Mouse (Mus musculus) lung, postnatal 0 days (tissue): ENCODE measurements around the gene Fanci.

Experiments used
- CTCF ChIP-seq: IDR thresholded peaks from 2 replicates; pipeline ENCODE4 v1.5.1; 2016; ENCODE audit warnings: antibody characterized with exemption, mild to moderate bottlenecking
- EP300 ChIP-seq: IDR thresholded peaks from 2 replicates; pipeline ENCODE4 v1.6.1; 2016; ENCODE audit warnings: antibody characterized with exemption, mild to moderate bottlenecking, control low read depth

- TF ChIP-seq CTCF (no peak), EP300 (no peak)
Observed at GRCm38 (mm10) chr7:79400296-79400695, 8.6 kb downstream of the Fanci start.
